Mouse (Mus musculus) urinary bladder, postnatal 4 days (tissue): Measurements from ENCODE around the gene Wdr64.

Source experiments
- DNase-seq, 2 experiments: peaks; one replicate each; pipeline ENCODE4 v3.0.0; 2021 to 2022; ENCODE audit warnings: low spot score in 2 of 2

Gene Wdr64

GRCm38 (mm10) chr1:175698293-175698692 lies at the start of gene Wdr64:
TSS of gene Wdr64 (plus strand) at chr1:175698593.
- no peak for DNase-seq

GRCm38 (mm10) chr1:175648615-175649014 lies 49.8 kb upstream of the Wdr64 start:
- DNase-seq: no peak

- DNase-seq: no peak
These were observed 38.5 kb upstream of the Wdr64 start for GRCm38 (mm10) chr1:175659900-175660299.

- no peak for DNase-seq
These were observed 29.6 kb upstream of the Wdr64 start for GRCm38 (mm10) chr1:175668666-175669405.

- DNase-seq: no peak
These were observed 28.9 kb upstream of the Wdr64 start for GRCm38 (mm10) chr1:175669456-175669855.

- no peak for DNase-seq
These were observed 28.4 kb upstream of the Wdr64 start for GRCm38 (mm10) chr1:175670042-175670441.

- DNase-seq: no peak
These were observed 26.8 kb upstream of the Wdr64 start for GRCm38 (mm10) chr1:175671626-175672025.

GRCm38 (mm10) chr1:175673563-175674325 lies 24.6 kb upstream of the Wdr64 start:
- no peak for DNase-seq

- DNase-seq: no peak
These were observed 23.3 kb upstream of the Wdr64 start for GRCm38 (mm10) chr1:175675116-175675515.

- DNase-seq: no peak
These were observed 20.9 kb upstream of the Wdr64 start for GRCm38 (mm10) chr1:175677459-175677858.

GRCm38 (mm10) chr1:175680995-175681394 lies 17.4 kb upstream of the Wdr64 start:
- no peak for DNase-seq

GRCm38 (mm10) chr1:175691686-175692245 lies 6.6 kb upstream of the Wdr64 start:
- DNase-seq: no peak

GRCm38 (mm10) chr1:175692246-175692996 lies 6.0 kb upstream of the Wdr64 start, which contains the start of the genes Opn3 and Chml:
TSS of gene Opn3 (minus strand) at chr1:175692776.
TSS of gene Chml (minus strand) at chr1:175692901.
- peak; percentile 98 for DNase-seq

- no peak for DNase-seq
These were observed 5.4 kb upstream of the Wdr64 start for GRCm38 (mm10) chr1:175692997-175693361.

- no peak for DNase-seq
These were observed 4.9 kb upstream of the Wdr64 start for GRCm38 (mm10) chr1:175693429-175693960.

GRCm38 (mm10) chr1:175699375-175699774 lies 982 bp downstream of the Wdr64 start:
- DNase-seq: no peak

- DNase-seq: no peak
These were observed 1.4 kb downstream of the Wdr64 start for GRCm38 (mm10) chr1:175699796-175700195.

GRCm38 (mm10) chr1:175701145-175701544 lies 2.8 kb downstream of the Wdr64 start:
- no peak for DNase-seq

GRCm38 (mm10) chr1:175707599-175707998 lies 9.2 kb downstream of the Wdr64 start:
- no peak for DNase-seq

GRCm38 (mm10) chr1:175708013-175708412 lies 9.6 kb downstream of the Wdr64 start:
- no peak for DNase-seq

- DNase-seq: no peak
These were observed 14.0 kb downstream of the Wdr64 start for GRCm38 (mm10) chr1:175712338-175712909.
